Comparison of ENCODE assay signal across 9 mouse cellular contexts in the genomic region with DNA sequence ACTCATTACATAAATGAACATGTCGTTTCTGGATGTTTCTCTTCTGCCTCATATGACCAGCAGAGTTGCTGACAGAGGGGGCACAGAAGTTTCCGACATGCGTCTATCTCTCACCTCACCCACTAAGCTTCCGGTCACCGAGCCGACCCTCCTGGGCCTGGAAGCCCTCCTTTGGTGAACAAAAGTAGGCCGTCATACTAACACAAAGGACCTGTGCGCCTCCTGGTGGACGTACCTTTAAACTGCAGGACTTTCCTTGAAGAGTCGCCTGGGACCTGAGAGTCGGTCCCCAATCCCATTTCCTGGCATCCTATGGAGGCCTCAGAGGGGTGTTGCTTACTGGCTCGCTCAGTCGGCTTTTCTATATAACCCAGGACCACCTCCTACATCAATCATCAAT. TPM values are rescaled to one million over a fixed set of nuclear protein-coding genes. Genes with fewer than 3 reads are reported as not detected.
DNase-seq lines count a peak whose midpoint lies in the region; ATAC-seq and TF ChIP-seq lines count a peak whose summit lies in the region.
"Had no signal": no experiment of that assay in that cellular context is flagged by ENCODE, and none has a peak within 500 bp of the region (broad histone marks: within the 10 kb centered on the region; RNA-seq: fewer than 3 reads in every experiment).

No protein-coding gene starts in this region.

- no peak overlapping the region for H3K4me2 ChIP-seq in kidney, postnatal 0 days (ENCODE audit: low read length)
- 0 out of 2 replicates have a peak overlapping the region, but pooled peaks have one; percentile 2 for H3K4me2 ChIP-seq in liver, embryonic 12.5 days
- H3K4me2 ChIP-seq: heart, embryonic 15.5 days had no signal

- no peaks in the 10 kb centered on the region for H3K27me3 ChIP-seq in kidney, postnatal 0 days (ENCODE audit: insufficient read depth, low read length)
- H3K27me3 ChIP-seq in liver, embryonic 12.5 days (replicated peaks), result 0 out of 2 replicates have a peak, but pooled peaks cover 6% of the 10 kb centered on the region
- H3K27me3 ChIP-seq: heart, embryonic 15.5 days had no signal

- H3K4me1 ChIP-seq in kidney, postnatal 0 days (replicated peaks; ENCODE audit: insufficient read depth, low read length), result peaks cover 14% of the 10 kb centered on the region; the same call in 1 of the 2 replicates
- H3K4me1 ChIP-seq in liver, embryonic 12.5 days, result peaks cover 57% of the 10 kb centered on the region

- WGBS in kidney, postnatal 0 days, result 14% methylated on average over 13 of the region's 13 CpGs
- WGBS in liver, embryonic 12.5 days (ENCODE audit: insufficient replicate concordance), result 12% methylated on average over 13 of the region's 13 CpGs

- no peak overlapping the region for H3K9ac ChIP-seq in kidney, postnatal 0 days (ENCODE audit: low read depth, low read length)
- no peak overlapping the region for H3K9ac ChIP-seq in liver, embryonic 12.5 days
- H3K9ac ChIP-seq: heart, embryonic 15.5 days had no signal

- no peak for ATAC-seq in kidney, postnatal 0 days (replicated peaks; ENCODE audit: low FRiP score, low read depth)
- no peak for ATAC-seq in liver, embryonic 12.5 days

- peak; percentile 82 for DNase-seq in 3T3-L1 (ENCODE audit: low read depth, low spot score)
- DNase-seq in NIH3T3 (ENCODE audit: low read depth), result peak; percentile 86
- DNase-seq in cerebellum, postnatal 25 days, result peak; percentile 85 to 91
- DNase-seq in gastrocnemius, adult 8-10 months (ENCODE audit: low spot score in 2 of 2), result peak; percentile 61 to 63
- DNase-seq in kidney, postnatal 0 days (ENCODE audit: low spot score), result peak; percentile 90
- DNase-seq in ovary, postnatal 36 days (ENCODE audit: low spot score), result peak; percentile 73
- DNase-seq in thymus, postnatal 10 days (ENCODE audit: low spot score in 2 of 2), result peak; percentile 65 to 79

- peak; percentile 88 for TF ChIP-seq CTCF in kidney, postnatal 0 days (IDR thresholded peaks at IDR 0.05; ENCODE audit: low read depth)

- H3K4me3 ChIP-seq in kidney, postnatal 0 days (replicated peaks; ENCODE audit: low read depth, low read length), result no peak overlapping the region
- no peak overlapping the region for H3K4me3 ChIP-seq in liver, embryonic 12.5 days
- H3K4me3 ChIP-seq: heart, embryonic 15.5 days had no signal

- no peak overlapping the region for H3K27ac ChIP-seq in kidney, postnatal 0 days
- no peak overlapping the region for H3K27ac ChIP-seq in liver, embryonic 12.5 days
- H3K27ac ChIP-seq: heart, embryonic 15.5 days had no signal

- no peaks in the 10 kb centered on the region for H3K9me3 ChIP-seq in kidney, postnatal 0 days (replicated peaks; ENCODE audit: low read length)
- H3K9me3 ChIP-seq in liver, embryonic 12.5 days (replicated peaks), result no peaks in the 10 kb centered on the region
- H3K9me3 ChIP-seq: heart, embryonic 15.5 days had no signal

- H3K36me3 ChIP-seq in kidney, postnatal 0 days (ENCODE audit: insufficient read depth, low read length), result no peaks in the 10 kb centered on the region
- H3K36me3 ChIP-seq in liver, embryonic 12.5 days, result no peaks in the 10 kb centered on the region
- H3K36me3 ChIP-seq: heart, embryonic 15.5 days had no signal

RNA-seq across cellular contexts. Expression of gene 4930539E08Rik, which starts 11.3 kb away (rescaled TPM):
- total RNA-seq in gastrocnemius, adult 8-10 months (2022), result not detected
- polyA plus RNA-seq in kidney, postnatal 0 days (2015; fragmentation: Nextera tagmentation; extraction: Ambion mirVana), result 0.24 and 0.41 TPM in 2 replicates
- 0.17 and 0.25 TPM in 2 replicates for polyA plus RNA-seq in liver, embryonic 12.5 days (2016; fragmentation: Nextera tagmentation; extraction: Ambion mirVana)

RNA-seq across cellular contexts. Expression of gene Pxt1, which starts 17.3 kb away (rescaled TPM):
- not detected for total RNA-seq in gastrocnemius, adult 8-10 months (2022)
- not detected in 2 replicates for polyA plus RNA-seq in kidney, postnatal 0 days (2015; fragmentation: Nextera tagmentation; extraction: Ambion mirVana)
- polyA plus RNA-seq in liver, embryonic 12.5 days (2016; fragmentation: Nextera tagmentation; extraction: Ambion mirVana), result 0.51 and 0.73 TPM in 2 replicates
- polyA plus RNA-seq: heart, embryonic 15.5 days had no signal

RNA-seq across cellular contexts. Expression of gene Kctd20, which starts 25.4 kb away (rescaled TPM):
- 10 to 100 TPM; 27.0 to 38.6 (median 28.7) TPM for total RNA-seq in gastrocnemius, adult 8-10 months (2022)
- 54.5 and 58.8 TPM in 2 replicates for polyA plus RNA-seq in kidney, postnatal 0 days (2015; fragmentation: Nextera tagmentation; extraction: Ambion mirVana)
- polyA plus RNA-seq in liver, embryonic 12.5 days (2016; fragmentation: Nextera tagmentation; extraction: Ambion mirVana), result 87.0 and 92.4 TPM in 2 replicates
